ENCODE assay signal across 23 mouse cellular contexts in the genomic region with DNA sequence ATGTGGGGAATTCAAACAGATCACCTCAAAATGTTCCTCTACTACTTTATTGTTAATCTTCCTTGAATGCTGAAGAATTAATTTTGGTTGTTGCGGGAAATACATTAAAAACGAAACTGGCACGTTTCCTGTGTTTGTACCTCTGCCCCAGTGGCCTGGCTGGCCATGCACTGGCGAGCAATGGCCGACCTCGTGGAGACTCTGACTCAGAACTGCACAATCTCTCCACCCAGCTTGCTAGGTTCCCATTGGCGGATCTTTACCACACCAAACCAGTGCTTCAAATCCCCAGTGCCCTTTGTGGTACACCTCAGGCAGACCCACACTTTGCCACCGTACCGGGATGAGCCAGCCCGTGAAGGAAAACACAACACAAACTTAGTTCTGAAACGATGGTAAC.
"Had no signal": no experiment of that assay in that cellular context is flagged by ENCODE, and none has a peak within 500 bp of the region (broad histone marks: within the 10 kb centered on the region; RNA-seq: fewer than 3 reads in every experiment).

No protein-coding gene starts in this region.

- H3K4me3 ChIP-seq: gastrocnemius, adult 2 months; heart, embryonic 10.5 days; heart, embryonic 12.5 days; hindbrain, embryonic 13.5 days; hindbrain, embryonic 15.5 days; intestine, embryonic 15.5 days; layer of hippocampus, adult 2 months; limb, embryonic 13.5 days; limb, embryonic 15.5 days; liver, embryonic 12.5 days had no signal

- H3K27me3 ChIP-seq: heart, embryonic 12.5 days; hindbrain, embryonic 13.5 days; hindbrain, embryonic 15.5 days; intestine, embryonic 15.5 days; limb, embryonic 13.5 days; limb, embryonic 15.5 days; liver, embryonic 12.5 days had no signal

- H3K4me2 ChIP-seq: heart, embryonic 12.5 days; hindbrain, embryonic 13.5 days; hindbrain, embryonic 15.5 days; intestine, embryonic 15.5 days; limb, embryonic 13.5 days; limb, embryonic 15.5 days; liver, embryonic 12.5 days had no signal

- DNase-seq: gastrocnemius, adult 2 months; gastrocnemius, postnatal 10 days; gastrocnemius, postnatal 25 days; heart, adult 18-20 months; heart, postnatal 10 days; heart, postnatal 36 days; kidney, adult 18-20 months; kidney, adult 8-10 months; kidney, postnatal 10 days; kidney, postnatal 25 days; kidney, postnatal 4 days; layer of hippocampus, adult 9-11 months; layer of hippocampus, postnatal 36 days; left cerebral cortex, postnatal 4 days had no signal

- H3K36me3 ChIP-seq: heart, embryonic 10.5 days; heart, embryonic 12.5 days; hindbrain, embryonic 13.5 days; hindbrain, embryonic 15.5 days; intestine, embryonic 15.5 days; limb, embryonic 13.5 days; limb, embryonic 15.5 days; liver, embryonic 12.5 days had no signal
